Mouse (Mus musculus) lung, postnatal 10 days (tissue): Measurements from ENCODE around the gene Pde4b.

Experiments used
- DNase-seq: peaks from one replicate; pipeline ENCODE4 v3.0.0; 2021

The Pde4b gene

DNA sequence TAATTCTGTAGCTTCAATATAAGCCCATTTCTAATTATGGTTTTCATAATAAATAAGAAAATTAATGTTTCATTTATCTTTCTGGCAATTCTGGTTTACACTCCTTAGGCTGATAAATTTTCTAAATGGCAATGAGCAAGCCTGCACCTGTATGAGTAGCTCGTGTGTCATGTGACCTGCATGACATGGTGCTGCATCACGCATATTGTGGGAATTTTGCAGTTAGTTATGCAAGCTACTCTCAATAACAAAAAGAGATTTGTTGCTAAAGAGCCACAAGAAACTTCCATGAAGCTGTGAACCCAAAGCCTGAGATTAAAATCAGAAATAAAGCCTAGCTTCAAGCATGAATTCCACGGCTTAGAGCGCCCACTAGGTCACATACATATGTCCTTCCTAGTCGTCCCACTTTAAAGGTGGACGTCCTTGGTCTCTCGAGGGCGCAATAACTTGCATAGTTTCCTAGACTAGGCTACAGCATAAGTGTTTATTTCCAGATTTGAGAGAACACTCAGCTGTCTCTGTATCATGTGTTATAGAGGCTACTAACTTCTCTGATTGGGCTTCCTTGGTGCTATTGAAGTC, 494.9 kb downstream of the Pde4b start:
- no peak for DNase-seq

- no peak for DNase-seq
Observed at GRCm38 (mm10) chr4:102582963-102583362, 495.6 kb downstream of the Pde4b start.

- DNase-seq, result no peak
Observed at GRCm38 (mm10) chr4:102583469-102583868, 496.1 kb downstream of the Pde4b start.

GRCm38 (mm10) chr4:102584601-102585265, 497.4 kb downstream of the Pde4b start:
- DNase-seq, result no peak

GRCm38 (mm10) chr4:102585541-102585940, 498.2 kb downstream of the Pde4b start:
- no peak for DNase-seq

GRCm38 (mm10) chr4:102586787-102587186, 499.4 kb downstream of the Pde4b start:
- no peak for DNase-seq

- DNase-seq, result peak; percentile 69
Observed at GRCm38 (mm10) chr4:102588668-102589455, 501.5 kb downstream of the Pde4b start.

DNA sequence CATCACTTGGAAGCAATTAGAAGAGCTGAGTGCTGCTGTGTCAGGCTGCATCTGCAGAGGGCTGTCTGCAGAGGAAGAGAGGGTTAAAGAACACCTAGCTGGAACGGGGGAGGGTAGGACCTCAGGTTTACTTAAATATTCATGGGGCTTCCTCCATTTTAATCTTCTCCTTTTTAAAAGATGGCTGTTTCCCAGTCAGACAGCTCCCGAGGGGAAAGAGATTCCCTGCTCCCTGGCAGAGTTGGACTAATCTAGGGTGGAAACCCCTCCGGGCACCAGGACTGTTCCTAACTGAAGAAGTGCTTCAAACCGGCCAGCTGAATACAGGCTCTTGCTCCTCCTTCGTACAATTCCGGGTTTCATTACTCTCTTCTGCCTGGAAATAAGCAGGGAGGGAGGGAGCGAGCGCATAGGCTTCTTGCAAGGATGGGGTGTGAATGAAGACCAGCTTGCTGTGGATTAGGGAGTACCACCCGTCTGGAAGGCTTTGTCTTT, 502.2 kb downstream of the Pde4b start:
- DNase-seq, result no peak

DNA sequence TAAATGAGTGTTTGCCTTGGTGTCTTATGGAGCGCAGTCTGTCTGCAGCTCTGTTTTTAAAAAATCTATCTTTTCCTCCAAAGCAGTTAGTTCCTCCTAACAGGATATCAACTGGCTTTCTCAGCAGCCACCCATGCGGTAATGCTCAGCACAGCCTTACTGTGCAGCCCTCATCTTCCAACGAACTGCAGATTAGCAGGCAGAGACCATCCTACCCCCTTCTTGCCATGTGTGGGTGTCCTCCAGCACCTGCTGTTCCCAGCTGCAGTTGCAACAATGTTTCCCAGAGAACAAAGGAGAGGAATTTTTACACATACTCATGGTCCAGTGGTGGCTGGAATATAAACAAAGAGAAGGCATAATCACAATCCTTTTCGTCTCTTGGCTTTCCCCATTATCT, 504.5 kb downstream of the Pde4b start:
- DNase-seq, result no peak

GRCm38 (mm10) chr4:102592541-102592940, 505.2 kb downstream of the Pde4b start:
- no peak for DNase-seq

- no peak for DNase-seq
Observed at GRCm38 (mm10) chr4:102593631-102594030, 506.3 kb downstream of the Pde4b start.

DNA sequence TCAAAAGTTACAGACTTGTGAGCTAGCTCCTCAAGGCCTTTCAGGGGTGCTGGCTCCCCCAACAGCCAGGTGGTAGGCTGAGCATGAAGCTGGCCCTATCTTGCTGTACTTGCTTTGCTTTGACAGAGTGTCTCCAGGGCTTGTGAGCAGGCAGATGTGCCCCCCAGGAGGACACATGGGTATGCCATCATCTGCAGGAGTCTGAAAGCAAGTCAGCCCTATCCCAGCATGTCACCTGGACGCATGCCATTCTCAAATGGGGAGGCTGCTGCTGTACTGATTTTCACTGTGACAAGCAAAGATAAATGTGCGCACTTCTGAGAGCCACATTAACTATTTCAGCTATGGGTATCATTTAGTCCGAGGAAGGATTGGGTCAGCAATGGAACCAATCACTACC, 507.2 kb downstream of the Pde4b start:
- no peak for DNase-seq

DNA sequence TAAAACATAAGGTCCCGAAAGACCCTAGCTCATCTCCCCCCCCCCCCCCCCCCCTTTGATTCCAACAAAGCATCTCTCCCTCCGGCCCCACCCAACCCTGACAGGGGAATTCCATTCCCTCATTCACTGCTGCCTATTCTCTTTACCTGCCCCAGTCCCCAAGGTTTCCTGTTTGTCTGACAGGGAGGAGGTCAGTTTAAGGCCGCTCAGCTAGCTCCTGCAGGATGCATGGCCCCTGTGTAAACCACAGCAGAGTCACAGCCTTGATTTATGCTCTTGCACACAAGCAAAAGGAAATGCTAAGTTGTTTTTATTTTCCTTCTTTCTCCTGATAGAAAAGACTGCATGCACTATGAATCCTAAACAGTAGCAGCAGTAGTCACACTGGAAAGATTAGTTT, 516.6 kb downstream of the Pde4b start:
- DNase-seq, result peak; percentile 32

DNA sequence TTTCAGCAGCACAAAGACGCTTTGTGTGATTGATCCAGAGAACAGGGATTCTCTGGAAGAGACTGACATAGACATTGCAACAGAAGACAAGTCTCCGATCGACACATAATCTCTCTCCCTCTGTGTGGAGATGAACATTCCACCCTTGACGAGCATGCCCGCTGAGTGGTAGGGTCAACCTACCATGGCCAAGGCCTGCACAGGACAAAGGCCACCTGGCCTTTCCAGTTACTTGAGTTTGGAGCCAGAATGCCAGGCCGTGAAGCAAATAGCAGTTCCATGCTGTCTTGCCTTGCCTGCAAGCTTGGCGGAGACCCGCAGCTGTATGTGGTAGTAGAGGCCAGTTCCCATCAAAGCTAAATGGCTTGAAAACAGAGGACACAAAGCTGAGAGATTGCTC, 517.9 kb downstream of the Pde4b start:
- no peak for DNase-seq

DNA sequence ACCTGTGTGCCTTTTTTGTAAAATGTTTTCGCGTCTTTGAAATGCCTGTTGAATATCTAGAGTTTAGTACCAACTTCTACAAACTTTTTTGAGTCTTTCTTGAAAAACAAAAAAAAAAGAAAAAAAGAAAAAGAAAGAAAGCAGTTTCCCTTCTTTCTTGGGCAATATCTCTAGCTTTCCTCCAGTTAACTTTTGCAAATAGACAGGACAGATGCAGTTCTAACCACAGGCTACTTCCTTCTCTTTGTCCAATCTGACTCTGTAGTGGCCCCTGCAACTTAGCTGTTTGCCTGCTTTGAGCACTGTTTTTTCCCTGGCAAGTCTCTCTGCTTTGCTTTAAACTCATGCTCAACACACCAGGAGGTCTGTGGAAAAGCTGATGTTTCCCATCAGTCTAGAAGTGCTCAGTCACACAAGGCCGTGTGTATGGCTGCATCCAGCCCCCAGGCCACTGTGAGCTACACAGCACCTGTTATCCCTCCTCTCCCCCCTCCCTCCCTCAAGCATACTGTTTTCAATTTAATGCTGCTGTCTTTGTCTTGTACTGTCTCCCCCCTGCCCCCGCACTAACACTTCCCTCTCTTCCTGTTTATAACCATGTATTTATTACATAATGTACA, 518.5 kb downstream of the Pde4b start:
- DNase-seq, result no peak

GRCm38 (mm10) chr4:102606825-102607224, 519.5 kb downstream of the Pde4b start:
- DNase-seq, result no peak

GRCm38 (mm10) chr4:102607744-102608416, 520.5 kb downstream of the Pde4b start:
- no peak for DNase-seq

- DNase-seq, result no peak
Observed at GRCm38 (mm10) chr4:102612596-102612995, 525.3 kb downstream of the Pde4b start.

DNA sequence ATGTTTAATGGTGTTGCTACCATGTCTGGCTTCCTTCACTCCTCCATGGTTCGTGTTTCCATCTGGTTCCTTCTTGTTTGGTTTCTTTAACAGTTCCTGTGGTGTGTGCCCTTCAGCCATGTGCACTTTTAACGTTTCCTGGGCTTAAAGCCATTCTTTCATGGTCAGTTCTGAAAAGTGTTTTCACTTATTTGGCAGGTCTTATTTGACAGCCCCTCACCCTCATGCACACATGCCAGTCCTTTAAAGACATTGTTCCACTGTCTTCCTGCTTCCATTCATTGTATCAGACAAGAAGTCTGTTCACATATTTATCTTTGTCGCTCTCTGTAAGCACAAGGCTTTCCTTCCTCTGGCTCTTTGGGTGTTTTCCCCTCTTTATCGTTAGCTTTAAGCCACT, 530.4 kb downstream of the Pde4b start:
- no peak for DNase-seq

DNA sequence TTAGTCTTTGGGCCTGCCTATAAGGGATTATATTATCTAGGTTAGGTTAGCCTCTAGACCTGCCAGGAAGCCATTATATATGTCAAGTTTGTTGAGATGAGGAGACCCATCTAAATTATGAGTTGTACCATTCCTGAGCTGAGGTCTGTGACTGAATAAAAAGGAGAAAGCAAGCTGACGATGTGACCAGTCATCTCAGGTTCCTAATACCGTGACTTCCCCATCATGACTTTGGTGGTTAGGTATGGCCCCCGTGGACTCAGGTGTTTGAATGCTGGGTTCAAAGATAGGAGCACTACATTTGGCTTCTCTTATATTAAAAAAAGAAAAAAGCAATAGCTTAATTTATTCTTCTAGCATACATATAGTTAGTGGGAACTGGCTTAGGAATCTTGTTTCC, 531.3 kb downstream of the Pde4b start:
- DNase-seq, result no peak

GRCm38 (mm10) chr4:102620179-102620910, 533.0 kb downstream of the Pde4b start:
- DNase-seq, result no peak

DNA sequence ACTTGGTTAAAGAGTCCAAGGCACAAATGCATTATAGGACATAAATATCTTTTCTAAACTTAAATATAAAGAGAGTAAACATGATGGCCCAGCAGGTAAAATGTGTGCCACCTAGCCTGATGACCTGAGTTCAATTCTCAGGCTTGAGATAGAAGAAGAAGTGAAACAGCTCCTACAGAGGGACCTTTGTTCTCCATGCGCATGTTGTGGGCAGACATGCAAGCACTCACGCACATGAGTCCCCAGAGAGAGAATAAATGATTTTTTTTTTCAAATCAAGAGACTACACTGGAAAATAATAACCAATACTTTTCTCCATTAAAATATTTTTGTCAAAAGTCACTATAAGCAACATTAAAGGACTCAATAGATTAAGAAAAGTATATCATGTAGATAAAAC, 533.8 kb downstream of the Pde4b start:
- DNase-seq, result no peak
